Mouse (Mus musculus): ENCODE measurements around the gene 1700001P01Rik. TPM values are rescaled to one million over a fixed set of nuclear protein-coding genes. Genes with fewer than 3 reads are reported as not detected.

The 1700001P01Rik gene
- polyA plus RNA-seq, 1 experiment from 2014 or later: not detected

DNA sequence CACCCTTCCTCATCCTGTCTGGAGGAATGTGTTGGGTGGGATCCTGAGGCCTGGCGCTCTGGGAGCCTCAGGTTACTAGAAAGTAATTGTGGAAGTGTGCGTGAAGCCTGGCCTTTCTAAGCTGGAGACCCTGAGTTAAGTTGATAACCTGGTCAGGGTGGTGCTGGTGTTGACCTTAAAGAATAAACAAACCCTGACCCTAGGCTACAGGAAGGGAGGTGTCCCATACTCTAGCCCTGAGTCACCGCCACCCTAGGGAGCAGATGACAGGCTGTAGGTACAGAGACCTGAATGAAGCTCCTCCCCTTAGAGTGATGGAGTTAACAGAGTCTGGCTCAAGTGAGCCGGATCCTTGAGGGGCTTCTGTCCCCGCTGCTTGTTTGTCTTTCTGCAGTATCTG, 28.1 kb upstream of the 1700001P01Rik start:
- no peaks in the 10 kb centered on the region for H3K27me3 ChIP-seq (ENCODE audit: insufficient read depth, low read length)
- 55% methylated on average over 5 of the region's 5 CpGs for WGBS (ENCODE audit: insufficient replicate concordance)
- no peak overlapping the region for H3K9ac ChIP-seq (replicated peaks)
- H3K4me2 ChIP-seq (ENCODE audit: low read depth, low read length): no peak overlapping the region
- no peak for ATAC-seq
- no peak for TF ChIP-seq EP300 (IDR thresholded peaks at IDR 0.05; ENCODE audit: low read depth)
- TF ChIP-seq CTCF (IDR thresholded peaks at IDR 0.05; ENCODE audit: low read depth): no peak
- H3K9me3 ChIP-seq (ENCODE audit: low read length): no peaks in the 10 kb centered on the region
- peak; percentile 16 for DNase-seq
- H3K4me1 ChIP-seq (ENCODE audit: insufficient read depth): peaks cover 59% of the 10 kb centered on the region
- peaks cover 17% of the 10 kb centered on the region for H3K36me3 ChIP-seq (replicated peaks; ENCODE audit: insufficient read depth, low read length)
- H3K4me3 ChIP-seq (ENCODE audit: low read depth, low read length): no peak overlapping the region
- peak overlapping the region; percentile 25; the same call in 1 of the 2 replicates for H3K27ac ChIP-seq (ENCODE audit: low read depth)

DNA sequence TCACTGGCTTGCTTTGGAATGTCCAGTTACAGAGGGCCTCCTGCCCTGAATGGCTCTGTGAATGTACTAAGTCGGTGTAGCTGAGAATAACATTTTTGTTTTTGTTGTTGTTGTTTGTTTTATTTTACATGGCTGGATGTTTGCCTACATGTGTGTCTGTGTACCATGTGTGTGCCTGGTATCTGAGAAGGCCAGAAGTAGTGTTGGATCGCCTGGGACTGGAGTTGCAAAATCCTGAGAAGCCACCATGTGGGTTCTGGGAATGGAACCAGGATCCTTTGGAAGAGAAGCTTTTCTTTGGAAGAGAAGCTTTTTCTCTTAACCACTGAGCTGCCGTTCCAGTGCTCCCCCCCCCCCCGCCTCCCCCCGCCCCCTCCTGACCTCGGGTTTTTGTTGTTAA, 26.8 kb upstream of the 1700001P01Rik start:
- TF ChIP-seq CTCF (IDR thresholded peaks at IDR 0.05; ENCODE audit: low read depth) (no peak), EP300 (IDR thresholded peaks at IDR 0.05; ENCODE audit: low read depth) (no peak)
- DNase-seq (no peak), ATAC-seq (no peak)
- Histone ChIP-seq H3K36me3 (replicated peaks; ENCODE audit: insufficient read depth, low read length) (peaks cover 5% of the 10 kb centered on the region), H3K27ac (ENCODE audit: low read depth) (peak overlapping the region; percentile 94), H3K4me2 (ENCODE audit: low read depth, low read length) (0 out of 2 replicates have a peak overlapping the region, but pooled peaks have one; percentile 20), H3K4me3 (ENCODE audit: low read depth, low read length) (no peak overlapping the region), H3K27me3 (ENCODE audit: insufficient read depth, low read length) (no peaks in the 10 kb centered on the region), H3K9me3 (ENCODE audit: low read length) (no peaks in the 10 kb centered on the region), H3K9ac (replicated peaks) (0 out of 2 replicates have a peak overlapping the region, but pooled peaks have one; percentile 0), H3K4me1 (ENCODE audit: insufficient read depth) (peaks cover 46% of the 10 kb centered on the region)
- 38% methylated on average over 5 of the region's 6 CpGs for WGBS (ENCODE audit: insufficient replicate concordance)

DNA sequence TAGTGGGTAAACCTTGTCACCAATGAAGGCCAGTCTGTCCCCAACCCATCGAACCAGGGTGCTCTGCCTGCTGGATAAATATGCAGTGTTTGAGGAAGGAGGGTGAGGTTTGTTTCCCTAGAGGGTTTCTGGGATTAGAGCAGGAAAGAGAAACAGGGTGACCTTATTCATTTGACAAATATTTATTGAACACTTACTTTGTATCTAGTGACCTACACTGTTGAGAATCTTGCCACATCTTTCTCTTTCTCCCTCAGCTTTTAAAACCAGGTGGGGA, 26.4 kb upstream of the 1700001P01Rik start:
- peaks cover 4% of the 10 kb centered on the region; the same call in 1 of the 2 replicates for H3K36me3 ChIP-seq (replicated peaks; ENCODE audit: insufficient read depth, low read length)
- no peak overlapping the region for H3K4me3 ChIP-seq (ENCODE audit: low read depth, low read length)
- no peak for TF ChIP-seq CTCF (IDR thresholded peaks at IDR 0.05; ENCODE audit: low read depth)
- TF ChIP-seq EP300 (IDR thresholded peaks at IDR 0.05; ENCODE audit: low read depth): no peak
- DNase-seq: no peak
- H3K27ac ChIP-seq (ENCODE audit: low read depth): peak overlapping the region; percentile 94
- peak overlapping the region; percentile 95 for H3K4me2 ChIP-seq (ENCODE audit: low read depth, low read length)
- no peaks in the 10 kb centered on the region for H3K27me3 ChIP-seq (ENCODE audit: insufficient read depth, low read length)
- H3K4me1 ChIP-seq (ENCODE audit: insufficient read depth): peaks cover 45% of the 10 kb centered on the region
- 15% methylated on average over 1 of the region's 1 CpGs for WGBS (ENCODE audit: insufficient replicate concordance)
- H3K9me3 ChIP-seq (ENCODE audit: low read length): no peaks in the 10 kb centered on the region
- peak; percentile 3; the same call in 1 of the 2 replicates for ATAC-seq
- H3K9ac ChIP-seq (replicated peaks): 0 out of 2 replicates have a peak overlapping the region, but pooled peaks have one; percentile 0

DNA sequence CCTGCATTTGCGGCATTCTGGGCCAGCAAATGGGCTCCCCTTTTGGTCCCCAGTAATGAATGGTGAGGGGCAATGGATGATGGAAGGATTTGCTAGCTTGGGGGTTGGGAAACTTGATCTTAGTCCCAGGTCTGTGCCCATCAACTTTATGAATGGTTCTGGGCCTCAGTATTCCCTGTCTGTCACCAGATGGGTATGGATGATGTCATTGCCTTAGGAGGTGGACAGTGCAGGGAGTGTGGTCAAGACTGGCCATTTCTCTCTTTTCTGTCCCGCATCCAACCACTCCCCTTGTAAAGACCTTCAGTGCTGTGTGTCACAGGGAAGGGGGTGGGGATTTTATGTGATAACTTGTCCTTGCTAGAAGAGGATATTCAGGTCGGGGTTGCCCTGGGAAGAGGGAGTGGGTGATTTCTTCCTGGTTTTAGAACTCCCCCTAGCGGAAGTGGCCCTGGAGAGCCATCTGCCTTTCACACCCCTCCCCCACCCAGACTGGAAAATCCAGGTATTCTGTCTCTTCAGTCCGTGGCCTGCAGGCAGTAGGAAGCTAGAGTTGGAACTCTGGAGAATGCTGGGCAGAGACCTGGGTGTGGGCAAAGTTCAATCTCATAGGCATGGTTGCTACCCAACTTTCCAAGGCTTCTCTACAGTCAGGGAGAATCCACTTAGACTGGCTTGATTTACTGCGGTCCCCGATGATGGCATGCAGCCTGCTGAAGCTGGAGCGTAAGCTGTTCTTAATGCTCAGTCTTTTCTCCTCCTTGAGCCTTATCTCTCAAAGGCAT, 25.9 kb upstream of the 1700001P01Rik start:
- peak; percentile 66 for DNase-seq
- Histone ChIP-seq H3K4me2 (ENCODE audit: low read depth, low read length) (peak overlapping the region; percentile 95), H3K9me3 (ENCODE audit: low read length) (no peaks in the 10 kb centered on the region), H3K4me1 (ENCODE audit: insufficient read depth) (peaks cover 45% of the 10 kb centered on the region), H3K9ac (replicated peaks) (0 out of 2 replicates have a peak overlapping the region, but pooled peaks have one; percentile 76), H3K4me3 (ENCODE audit: low read depth, low read length) (peak overlapping the region; percentile 87), H3K27me3 (ENCODE audit: insufficient read depth, low read length) (no peaks in the 10 kb centered on the region), H3K27ac (ENCODE audit: low read depth) (peak overlapping the region; percentile 94), H3K36me3 (replicated peaks; ENCODE audit: insufficient read depth, low read length) (no peaks in the 10 kb centered on the region)
- no peak for TF ChIP-seq EP300 (IDR thresholded peaks at IDR 0.05; ENCODE audit: low read depth)
- peak; percentile 58 for TF ChIP-seq CTCF (IDR thresholded peaks at IDR 0.05; ENCODE audit: low read depth)
- peak; percentile 12; the same call in 1 of the 2 replicates for ATAC-seq
- 33% methylated on average over 8 of the region's 8 CpGs for WGBS (ENCODE audit: insufficient replicate concordance)

DNA sequence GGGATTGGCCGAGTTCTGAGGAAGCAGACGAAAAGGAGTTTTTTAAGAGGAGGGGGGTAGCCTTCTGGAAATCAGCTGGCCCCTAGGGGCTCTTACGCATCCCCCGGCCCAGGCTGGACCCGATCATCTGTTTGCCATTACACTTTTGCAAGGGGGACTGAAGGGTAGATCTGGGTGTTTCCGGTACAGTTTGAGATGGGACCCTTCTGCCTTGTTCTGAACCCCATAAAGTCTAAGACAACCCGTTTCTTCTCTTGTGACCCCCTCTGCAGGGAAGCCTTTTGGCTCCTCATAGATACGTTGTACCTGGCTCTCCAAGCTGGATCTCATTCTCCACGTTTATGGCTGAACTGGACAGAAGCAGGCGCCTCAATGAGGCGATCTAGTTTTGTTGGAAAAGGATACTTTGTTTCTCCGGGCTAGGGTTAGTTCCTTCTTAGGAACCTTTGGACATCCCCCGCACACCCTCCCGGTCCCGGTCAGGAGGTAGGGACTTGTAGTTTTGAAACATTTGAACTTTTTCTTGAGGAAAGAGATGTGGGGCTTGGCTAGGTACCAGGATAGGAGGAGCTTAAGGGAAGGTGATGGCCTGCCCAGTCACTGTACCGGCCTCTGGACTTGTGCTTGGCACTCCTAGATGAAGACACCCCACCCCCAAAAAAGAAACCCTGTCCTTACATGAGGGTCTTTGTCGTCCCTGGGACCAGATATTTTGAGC, 25.1 kb upstream of the 1700001P01Rik start:
- peak overlapping the region; percentile 95 for H3K4me2 ChIP-seq (ENCODE audit: low read depth, low read length)
- H3K27me3 ChIP-seq (ENCODE audit: insufficient read depth, low read length): no peaks in the 10 kb centered on the region
- ATAC-seq (no peak), DNase-seq (peak; percentile 32)
- peak overlapping the region; percentile 87 for H3K4me3 ChIP-seq (ENCODE audit: low read depth, low read length)
- peak overlapping the region; percentile 76 for H3K9ac ChIP-seq (replicated peaks)
- H3K27ac ChIP-seq (ENCODE audit: low read depth): peak overlapping the region; percentile 94
- 7% methylated on average over 17 of the region's 17 CpGs for WGBS (ENCODE audit: insufficient replicate concordance)
- TF ChIP-seq EP300 (IDR thresholded peaks at IDR 0.05; ENCODE audit: low read depth) (no peak), CTCF (IDR thresholded peaks at IDR 0.05; ENCODE audit: low read depth) (no peak)
- no peaks in the 10 kb centered on the region for H3K36me3 ChIP-seq (replicated peaks; ENCODE audit: insufficient read depth, low read length)
- no peaks in the 10 kb centered on the region for H3K9me3 ChIP-seq (ENCODE audit: low read length)
- peaks cover 38% of the 10 kb centered on the region for H3K4me1 ChIP-seq (ENCODE audit: insufficient read depth)

DNA sequence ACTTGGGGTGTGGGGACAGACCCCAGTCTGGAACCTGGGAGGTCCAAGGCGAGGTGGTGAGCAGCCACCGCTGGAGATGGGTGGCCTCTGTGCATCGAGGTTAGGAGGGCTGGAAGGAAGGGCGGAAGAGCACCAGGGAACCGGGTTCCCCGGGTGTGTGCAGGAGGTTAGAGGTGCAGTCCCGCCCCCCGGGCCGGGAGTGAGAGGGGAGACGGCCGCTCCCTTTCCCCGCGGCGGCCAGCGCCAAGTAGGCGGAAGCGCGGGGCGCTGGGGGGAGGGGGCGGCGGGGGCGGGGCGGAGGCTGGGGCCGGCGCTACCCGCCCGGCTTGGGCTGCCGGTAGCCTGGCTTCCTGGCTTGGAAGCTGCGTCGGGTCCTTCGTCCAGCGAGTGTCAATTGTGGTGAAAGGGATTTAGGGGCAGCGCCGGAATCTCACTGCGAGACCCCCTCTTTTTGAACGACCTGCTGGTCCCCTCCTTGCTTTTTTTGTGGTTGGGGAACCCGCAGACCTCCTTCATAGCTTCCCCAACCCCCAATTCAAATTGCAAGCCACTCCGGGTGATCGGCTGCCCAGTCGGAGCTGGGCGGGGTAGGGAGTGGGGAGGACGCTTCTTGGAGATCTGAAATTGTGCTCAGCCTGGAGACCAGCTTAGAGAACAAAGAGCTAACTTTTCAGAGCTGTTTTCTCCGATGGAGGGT, 24.4 kb upstream of the 1700001P01Rik start:
- H3K9me3 ChIP-seq (ENCODE audit: low read length): no peaks in the 10 kb centered on the region
- DNase-seq (peak; percentile 79), ATAC-seq (peak; percentile 54)
- H3K4me2 ChIP-seq (ENCODE audit: low read depth, low read length): peak overlapping the region; percentile 95
- H3K36me3 ChIP-seq (replicated peaks; ENCODE audit: insufficient read depth, low read length): no peaks in the 10 kb centered on the region
- peaks cover 31% of the 10 kb centered on the region for H3K4me1 ChIP-seq (ENCODE audit: insufficient read depth)
- no peak for TF ChIP-seq CTCF (IDR thresholded peaks at IDR 0.05; ENCODE audit: low read depth)
- no peak; the same call in 1 of the 2 replicates for TF ChIP-seq EP300 (IDR thresholded peaks at IDR 0.05; ENCODE audit: low read depth)
- peak overlapping the region; percentile 87 for H3K4me3 ChIP-seq (ENCODE audit: low read depth, low read length)
- peak overlapping the region; percentile 94 for H3K27ac ChIP-seq (ENCODE audit: low read depth)
- no peaks in the 10 kb centered on the region for H3K27me3 ChIP-seq (ENCODE audit: insufficient read depth, low read length)
- H3K9ac ChIP-seq (replicated peaks): peak overlapping the region; percentile 76
- 5% methylated on average over 29 of the region's 43 CpGs for WGBS (ENCODE audit: insufficient replicate concordance)
